Mouse (Mus musculus) heart, adult 2 months (tissue): Measurements from ENCODE around the gene Marc1. TPM values are rescaled to one million over a fixed set of nuclear protein-coding genes. Genes with fewer than 3 reads are reported as not detected.
A peak's percentile ranks its signal among the peaks of the same experiment; 100 is the strongest.

Source experiments
- DNase-seq, 2 experiments: peaks; one replicate each; pipeline ENCODE4 v3.0.0; 2021
- H3K27ac ChIP-seq: fragments of 200-600 bp; 2 replicates; pipeline ENCODE4 v1.8.1; 2022
- H3K27me3 ChIP-seq: fragments of 200-500 bp; 2 replicates; pipeline ENCODE4 v1.6.1; 2012; ENCODE audit warnings: mild to moderate bottlenecking, low read length, inconsistent platforms, mixed read lengths; ENCODE audit not compliant: control insufficient read depth, insufficient read depth
- H3K36me3 ChIP-seq: fragments of 200-500 bp; 2 replicates; pipeline ENCODE4 v1.6.1; 2012; ENCODE audit warnings: low read length, inconsistent platforms; ENCODE audit not compliant: control insufficient read depth, insufficient read depth
- H3K4me1 ChIP-seq: fragments of 200-500 bp; 2 replicates; pipeline ENCODE4 v1.6.1; 2011; ENCODE audit warnings: low read length; ENCODE audit not compliant: control insufficient read depth, insufficient read depth
- H3K4me3 ChIP-seq: fragments of 200-600 bp; 2 replicates; pipeline ENCODE4 v1.8.1; 2022
- H3K79me2 ChIP-seq: fragments of 200-500 bp; replicated peaks from 2 replicates; pipeline ENCODE4 v1.6.1; 2012; ENCODE audit warnings: mild to moderate bottlenecking, inconsistent platforms, low read length, moderate library complexity, mixed read lengths; ENCODE audit not compliant: control insufficient read depth, insufficient read depth
- H3K9ac ChIP-seq: fragments of 200-500 bp; 2 replicates; pipeline ENCODE4 v1.6.1; 2012; ENCODE audit warnings: low read depth, mild to moderate bottlenecking, control low read depth, inconsistent platforms, low read length, mixed read lengths
- CTCF ChIP-seq: fragments of 200-600 bp; IDR thresholded peaks from 2 replicates; pipeline ENCODE4 v1.8.1; 2022; ENCODE audit warnings: antibody characterized with exemption, mild to moderate bottlenecking, moderate library complexity
- EP300 ChIP-seq: fragments of 200-500 bp; IDR thresholded peaks from 2 replicates; pipeline ENCODE4 v1.6.1; 2011; ENCODE audit warnings: low read depth, low read length, control low read depth; ENCODE audit not compliant: insufficient read depth
- POLR2A ChIP-seq: fragments of 200-500 bp; IDR thresholded peaks from 2 replicates; pipeline ENCODE4 v1.6.1; 2011; ENCODE audit warnings: mild to moderate bottlenecking, low read depth, low read length, control low read depth; ENCODE audit not compliant: insufficient read depth
- WGBS: fragments of 180-500 bp; shearing (Covaris S2); methylation state at CpG from one replicate; pipeline ENCODE4 v1.1.7; 2018; 5-methylcytosine and 5-hydroxymethylcytosine counted together
- intact Hi-C: fragments of 180-260 bp; cut with DNase I; formaldehyde crosslinking; loops from one replicate; pipeline ENCODE4 v1.15.1; 2025
- microRNA-seq, 2 experiments: library from miRNA; unstranded; fragments of <30 nt; microRNA quantifications; one replicate each; pipeline ENCODE4 v1.2.0; 2021
- polyA plus RNA-seq: library from polyadenylated mRNA; depleted of rRNA; stranded (reverse); fragments of >200 nt; gene quantifications from 2 replicates; pipeline ENCODE4 v1.2.3, GENCODE M21; 2012; rRNA removed
- total RNA-seq, 2 experiments: library from RNA; stranded (reverse); gene quantifications; 2 replicates each; pipeline ENCODE4 v1.2.3; 2021

The Marc1 gene
- total and polyA plus RNA-seq, 3 experiments, result 0.20 TPM; not detected in 2

DNA sequence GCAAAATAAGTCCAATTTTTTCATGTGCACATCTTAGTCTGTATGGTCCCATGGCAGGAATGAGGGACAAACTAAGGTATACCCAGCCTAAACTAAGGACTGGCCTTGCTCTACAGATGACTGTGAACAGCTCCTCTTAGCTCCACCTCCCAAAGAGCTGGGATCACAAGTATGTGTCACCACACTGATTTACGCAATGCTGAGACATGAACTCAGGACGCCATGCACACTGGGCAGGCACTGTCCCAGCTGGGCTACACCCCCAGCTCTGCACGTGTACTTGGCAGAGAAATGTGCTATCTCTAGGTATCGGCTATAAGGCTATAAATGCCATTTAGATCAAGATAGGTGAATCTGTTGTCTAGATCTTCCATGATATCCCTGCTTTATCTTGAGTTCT, 49.1 kb downstream of the Marc1 start:
- TF ChIP-seq POLR2A (no peak), EP300 (no peak), CTCF (no peak)
- no peak overlapping the region for H3K27ac ChIP-seq
- H3K27me3 ChIP-seq, result no peaks in the 10 kb centered on the region
- no peaks in the 10 kb centered on the region for H3K36me3 ChIP-seq
- 77% methylated on average over 4 of the region's 4 CpGs for WGBS
- no peak overlapping the region for H3K9ac ChIP-seq
- intact Hi-C loops, result no loop called here
- H3K79me2 ChIP-seq, result no peaks in the 10 kb centered on the region
- no peaks in the 10 kb centered on the region for H3K4me1 ChIP-seq
- DNase-seq, result no peak
- no peak overlapping the region for H3K4me3 ChIP-seq

- TF ChIP-seq POLR2A, result no peak
- TF ChIP-seq EP300, result no peak
- no peak for TF ChIP-seq CTCF
- H3K27me3 ChIP-seq, result no peaks in the 10 kb centered on the region
- peaks cover 12% of the 10 kb centered on the region for H3K4me1 ChIP-seq
- intact Hi-C loops, result loop anchor here (2.0 kb wide), 1 partner anchor 18 kb away; no protein-coding TSS in a partner anchor
- no peaks in the 10 kb centered on the region for H3K79me2 ChIP-seq
- no peak overlapping the region for H3K4me3 ChIP-seq
- no peak for DNase-seq
- H3K27ac ChIP-seq, result no peak overlapping the region
- no peak overlapping the region for H3K9ac ChIP-seq
- no peaks in the 10 kb centered on the region for H3K36me3 ChIP-seq
- 38% methylated on average over 5 of the region's 5 CpGs for WGBS
Observed at GRCm38 (mm10) chr1:184752671-184753070, 58.4 kb downstream of the Marc1 start.

DNA sequence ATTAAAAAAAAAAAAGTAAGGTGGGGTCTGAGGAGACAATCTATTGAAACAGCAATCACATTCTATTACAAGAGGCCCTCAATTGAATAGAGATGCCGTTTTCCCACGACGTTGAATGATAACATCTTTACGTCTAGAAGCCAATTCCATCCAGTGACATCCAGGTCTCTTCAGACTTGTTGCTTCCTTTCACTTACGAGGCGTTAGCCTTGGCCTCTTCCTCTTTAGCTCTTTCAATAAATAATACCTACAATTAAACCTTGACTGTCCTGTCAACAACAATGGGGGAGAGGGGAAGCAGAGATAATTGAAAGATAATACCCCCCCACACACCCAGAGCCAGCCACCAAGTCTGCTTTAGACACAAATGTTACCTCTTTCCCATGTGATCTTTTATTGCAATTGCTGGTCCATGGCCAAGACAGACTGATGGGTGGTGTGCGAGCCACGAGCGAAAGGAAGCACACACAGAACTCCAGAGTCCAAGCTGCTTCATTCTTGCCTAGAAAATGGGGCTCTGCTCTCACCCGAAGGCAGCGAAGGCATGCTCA, 60.9 kb downstream of the Marc1 start:
- intact Hi-C loops, result loop anchor here (2.0 kb wide), 1 partner anchor 13 kb away; no protein-coding TSS in a partner anchor
- no peak overlapping the region for H3K9ac ChIP-seq
- H3K36me3 ChIP-seq, result no peaks in the 10 kb centered on the region
- H3K4me1 ChIP-seq, result peaks cover 11% of the 10 kb centered on the region
- TF ChIP-seq POLR2A, result no peak
- TF ChIP-seq CTCF, result no peak
- no peak for TF ChIP-seq EP300
- no peak overlapping the region for H3K4me3 ChIP-seq
- H3K27ac ChIP-seq, result peak overlapping the region; percentile 26; the same call in 1 of the 2 replicates
- WGBS, result 49% methylated on average over 11 of the region's 11 CpGs
- H3K27me3 ChIP-seq, result no peaks in the 10 kb centered on the region
- H3K79me2 ChIP-seq, result no peaks in the 10 kb centered on the region
- DNase-seq, result peak in 1 of 2 experiments; percentile 18

GRCm38 (mm10) chr1:184748692-184749152, 62.4 kb downstream of the Marc1 start:
- DNase-seq, result peak; percentile 63 to 81
- TF ChIP-seq EP300 (peak; percentile 77; the same call in 1 of the 2 replicates), POLR2A (no peak; the same call in 1 of the 2 replicates), CTCF (no peak)
- Histone ChIP-seq H3K4me3 (no peak overlapping the region), H3K27me3 (no peaks in the 10 kb centered on the region), H3K27ac (peak overlapping the region; percentile 60; the same call in 1 of the 2 replicates), H3K9ac (no peak overlapping the region), H3K4me1 (peaks cover 14% of the 10 kb centered on the region), H3K79me2 (no peaks in the 10 kb centered on the region), H3K36me3 (no peaks in the 10 kb centered on the region)
- 9% methylated on average over 14 of the region's 14 CpGs for WGBS
- intact Hi-C loops, result no loop called here

GRCm38 (mm10) chr1:184737876-184738479, 73.1 kb downstream of the Marc1 start:
- TF ChIP-seq POLR2A (0 out of 2 replicates have a peak, but pooled peaks have one; percentile 15), CTCF (peak; percentile 83), EP300 (peak; percentile 97)
- DNase-seq, result peak; percentile 69 to 75
- Histone ChIP-seq H3K79me2 (no peaks in the 10 kb centered on the region), H3K4me3 (no peak overlapping the region), H3K36me3 (no peaks in the 10 kb centered on the region), H3K27me3 (no peaks in the 10 kb centered on the region), H3K4me1 (peaks cover 5% of the 10 kb centered on the region), H3K27ac (no peak overlapping the region), H3K9ac (no peak overlapping the region)
- intact Hi-C loops, result loop anchor here (1.0 to 10.0 kb wide), 5 partner anchors 13 to 703 kb away; partner anchors contain the start of gene 1700056E22Rik
- WGBS, result 3% methylated on average over 14 of the region's 14 CpGs

GRCm38 (mm10) chr1:184737228-184737627, 73.9 kb downstream of the Marc1 start:
- intact Hi-C loops, result loop anchor here (2.0 to 10.0 kb wide), 2 partner anchors 14 to 702 kb away; partner anchors contain the start of gene 1700056E22Rik
- no peak overlapping the region for H3K27ac ChIP-seq
- H3K36me3 ChIP-seq, result no peaks in the 10 kb centered on the region
- H3K4me1 ChIP-seq, result peaks cover 5% of the 10 kb centered on the region
- DNase-seq, result peak in 1 of 2 experiments; percentile 12
- whole genome bisulfite sequencing, result 68% methylated on average over 2 of the region's 2 CpGs
- H3K79me2 ChIP-seq, result no peaks in the 10 kb centered on the region
- TF ChIP-seq POLR2A, result no peak
- no peak for TF ChIP-seq CTCF
- no peak for TF ChIP-seq EP300
- H3K27me3 ChIP-seq, result no peaks in the 10 kb centered on the region
- no peak overlapping the region for H3K9ac ChIP-seq
- no peak overlapping the region for H3K4me3 ChIP-seq

Small RNAs within 50 kb of the gene (microRNA-seq; reads per million reads assigned to microRNA genes)
- 123 to 125 reads per million in 2 experiments for gene Mir1981

Other genes starting within 250 kb of the Marc1 start
- gene Hlx, start 78.7 kb downstream of the Marc1 start, total RNA-seq, result 10 to 100 TPM in 1 of 2 experiments, 1 to 10 TPM in 1; 7.6 to 10.8 TPM
- gene Hlx, start 78.7 kb downstream of the Marc1 start, polyA plus RNA-seq, result 8.8 and 11.4 TPM in 2 replicates
- gene Marc2, start 35.1 kb upstream of the Marc1 start, total RNA-seq, result 100 to 1,000 TPM; 106 to 146 TPM
- 41.6 and 56.6 TPM in 2 replicates for gene Marc2, start 35.1 kb upstream of the Marc1 start, polyA plus RNA-seq
- gene C130074G19Rik, start 71.9 kb upstream of the Marc1 start, total RNA-seq, result 10 to 100 TPM; 13.5 to 18.8 TPM
- gene C130074G19Rik, start 71.9 kb upstream of the Marc1 start, polyA plus RNA-seq, result 7.3 and 10.7 TPM in 2 replicates
- 1 to 10 TPM; 6.7 to 7.8 TPM for gene Mark1, start 188.3 kb upstream of the Marc1 start, total RNA-seq
- 3.3 and 4.9 TPM in 2 replicates for gene Mark1, start 188.3 kb upstream of the Marc1 start, polyA plus RNA-seq